Mouse (Mus musculus) embryo, embryonic 11 days (tissue): Measurements from ENCODE around the gene Inha.
A peak's percentile ranks its signal among the peaks of the same experiment; 100 is the strongest.

ENCODE experiments used
- DNase-seq: peaks from one replicate; pipeline ENCODE4 v3.0.0-alpha.2; 2015

Gene Inha

DNA sequence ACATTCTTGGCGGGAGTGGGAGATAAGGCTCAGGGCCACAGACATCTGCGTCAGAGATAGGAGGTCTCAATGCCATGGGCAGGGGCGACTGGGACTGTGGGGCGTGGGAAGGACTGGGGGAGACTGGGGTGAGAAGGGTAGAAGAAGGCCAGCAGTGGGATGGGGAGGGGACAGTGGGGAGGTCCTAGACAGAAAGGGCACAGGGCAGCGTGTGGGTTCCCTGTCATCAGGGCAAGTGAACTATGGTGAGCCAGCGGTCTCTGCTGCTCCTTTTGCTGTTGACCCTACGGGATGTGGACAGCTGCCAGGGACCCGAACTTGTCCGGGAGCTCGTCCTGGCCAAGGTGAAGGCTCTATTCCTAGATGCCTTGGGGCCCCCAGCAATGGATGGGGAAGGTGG is at the start of gene Inha:
Gene Inha, plus strand, starts transcription at position 72 of the 400 bp plus-strand sequence.
- no peak for DNase-seq

DNA sequence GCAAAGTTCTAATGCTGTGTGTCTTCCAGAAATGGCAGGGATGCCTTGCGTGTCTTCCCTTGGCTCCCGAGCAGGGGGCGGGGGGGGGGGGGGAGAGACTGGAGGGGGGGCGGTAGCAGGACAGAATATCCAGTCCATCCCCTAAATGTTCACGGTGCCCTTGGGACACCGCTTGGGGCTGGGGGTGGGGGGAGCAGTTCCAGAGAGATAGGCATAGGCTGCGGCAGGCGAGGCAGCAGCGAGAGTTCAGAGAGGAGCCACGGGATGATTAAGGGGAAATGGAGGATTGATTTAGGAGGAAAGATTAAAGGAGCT is 49.2 kb upstream of the Inha start:
- DNase-seq: no peak

- DNase-seq: peak; percentile 78
Observed at GRCm38 (mm10) chr1:75458025-75458788, 48.7 kb upstream of the Inha start.

DNA sequence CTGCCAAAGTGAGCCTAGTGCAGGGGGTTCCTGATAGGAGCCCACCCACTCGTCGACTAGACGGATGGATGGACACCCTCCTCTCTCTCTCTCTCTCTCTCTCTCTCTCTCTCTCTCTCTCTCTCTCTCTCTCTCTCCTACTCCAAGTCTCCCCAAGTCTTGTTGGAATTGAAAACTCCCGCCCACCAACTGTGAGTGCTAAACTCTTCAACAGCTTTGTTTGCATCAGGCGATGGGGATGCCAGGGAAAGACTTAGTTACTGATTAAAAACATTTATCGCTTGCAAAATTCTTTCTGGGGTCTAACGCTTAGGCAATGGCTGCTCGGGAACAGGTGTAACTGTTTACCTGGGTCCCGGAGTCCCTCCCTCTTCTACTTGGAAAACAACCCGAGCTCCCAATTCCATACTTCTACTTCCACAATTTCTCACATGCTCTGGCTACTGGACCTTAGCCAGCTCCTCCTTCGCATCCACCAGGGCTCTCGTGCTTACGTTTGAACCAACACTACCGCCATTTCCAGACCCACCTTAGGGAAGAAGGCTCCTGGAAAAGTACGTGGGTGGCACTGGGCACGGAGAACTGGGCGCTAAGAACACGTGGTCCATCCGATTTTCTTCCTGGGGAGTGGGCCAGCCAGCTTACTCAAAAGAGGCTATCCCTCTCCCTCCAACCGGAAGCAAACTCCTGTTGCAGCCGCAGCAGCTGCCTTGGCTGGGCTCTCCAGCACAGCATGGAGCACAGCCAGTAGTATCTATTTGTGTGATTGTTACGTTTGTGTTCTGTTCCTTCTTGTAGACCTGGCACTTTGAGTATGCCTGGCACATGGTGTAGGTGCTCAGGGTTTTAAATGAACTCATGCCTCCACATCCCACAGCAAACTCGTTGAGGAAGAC is 47.8 kb upstream of the Inha start:
- DNase-seq: no peak

GRCm38 (mm10) chr1:75460297-75460696 is 46.6 kb upstream of the Inha start:
- no peak for DNase-seq

DNA sequence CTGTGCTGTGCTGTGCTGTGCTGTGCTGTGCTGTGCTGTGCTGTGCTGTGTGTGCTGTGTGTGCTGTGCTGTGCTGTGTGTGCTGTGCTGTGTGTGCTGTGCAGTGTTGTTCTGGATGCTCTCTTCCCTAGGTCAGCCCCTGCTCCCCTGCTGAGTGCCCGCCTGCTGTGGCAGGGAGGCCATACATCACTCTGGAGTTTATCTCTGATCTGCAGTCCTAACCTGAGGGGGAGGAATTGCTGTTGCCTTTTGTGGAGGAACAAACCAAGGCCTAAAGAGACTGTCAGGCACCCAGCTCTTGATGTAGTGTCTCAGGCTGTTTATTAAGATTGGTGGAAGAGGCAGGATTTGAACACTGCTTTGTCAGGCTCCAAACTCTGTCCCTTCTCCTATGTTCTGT is 44.2 kb upstream of the Inha start:
- DNase-seq: no peak

GRCm38 (mm10) chr1:75463652-75464204 is 43.1 kb upstream of the Inha start:
- DNase-seq: no peak

- peak; percentile 91 for DNase-seq
Observed at GRCm38 (mm10) chr1:75467215-75467927, 39.5 kb upstream of the Inha start.

GRCm38 (mm10) chr1:75469287-75469825 is 37.5 kb upstream of the Inha start:
- no peak for DNase-seq

DNA sequence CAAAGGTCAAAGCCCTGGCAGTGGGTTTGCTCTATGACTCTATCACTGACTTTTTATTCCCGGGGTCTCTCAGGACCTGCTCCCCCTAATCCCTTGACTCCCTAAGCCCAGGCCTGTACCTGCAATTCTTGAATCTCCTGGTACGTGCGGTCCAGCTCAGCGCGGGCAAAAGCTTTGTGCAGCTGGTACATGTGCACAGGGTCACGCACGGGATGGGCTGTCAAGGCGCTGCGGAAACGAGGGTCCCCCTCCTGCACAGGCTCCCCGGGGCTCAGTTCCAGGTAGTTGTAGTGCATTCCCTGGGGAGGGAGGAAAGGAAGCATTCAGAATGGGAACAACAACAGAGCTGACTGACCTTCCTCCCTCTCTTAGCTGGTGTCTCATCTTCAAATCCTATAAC is 30.4 kb upstream of the Inha start:
- DNase-seq: no peak

- peak; percentile 85 for DNase-seq
Observed at GRCm38 (mm10) chr1:75477264-75477965, 29.5 kb upstream of the Inha start.

DNA sequence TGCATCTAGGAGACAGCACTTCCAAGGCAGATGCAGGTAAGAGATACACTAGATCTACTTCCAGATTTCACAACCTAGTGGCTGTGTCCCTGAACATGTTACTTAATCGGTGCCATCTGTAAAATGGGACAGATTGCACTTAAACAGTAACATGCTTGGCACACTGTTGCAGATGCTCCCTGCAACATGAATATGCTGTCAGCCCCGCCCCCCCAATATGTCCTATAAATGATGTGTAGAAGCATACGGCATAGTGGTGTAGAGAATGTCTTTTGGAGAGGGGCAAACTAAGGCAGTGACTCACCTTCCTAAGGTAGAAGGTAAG is 28.9 kb upstream of the Inha start:
- no peak for DNase-seq

GRCm38 (mm10) chr1:75478497-75478896 is 28.4 kb upstream of the Inha start:
- peak; percentile 59 for DNase-seq

GRCm38 (mm10) chr1:75478916-75479634 is 27.8 kb upstream of the Inha start, which contains the start of the genes Chpf and Tmem198:
Gene Chpf (minus strand): TSS chr1:75479307.
Gene Tmem198 (plus strand): TSS chr1:75479532.
- DNase-seq: peak; percentile 99

DNA sequence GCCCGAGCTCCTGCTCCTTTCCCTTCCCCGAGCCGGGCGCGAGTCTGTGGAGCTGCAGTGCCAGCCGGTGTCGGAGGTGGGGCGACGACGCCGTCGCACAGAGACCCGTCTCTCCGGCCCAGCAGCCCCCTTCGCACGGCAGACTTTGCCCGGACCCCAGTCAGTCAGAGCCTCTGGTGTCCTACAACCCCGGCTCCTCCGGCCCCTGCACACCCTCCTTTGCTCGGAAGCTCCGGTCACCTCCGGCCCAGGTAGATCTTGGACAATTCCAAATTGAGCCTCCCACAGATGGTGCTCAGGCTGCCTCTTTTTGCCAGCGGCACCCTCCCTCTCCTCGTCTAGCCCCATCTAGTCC is 27.3 kb upstream of the Inha start:
- DNase-seq: no peak

DNA sequence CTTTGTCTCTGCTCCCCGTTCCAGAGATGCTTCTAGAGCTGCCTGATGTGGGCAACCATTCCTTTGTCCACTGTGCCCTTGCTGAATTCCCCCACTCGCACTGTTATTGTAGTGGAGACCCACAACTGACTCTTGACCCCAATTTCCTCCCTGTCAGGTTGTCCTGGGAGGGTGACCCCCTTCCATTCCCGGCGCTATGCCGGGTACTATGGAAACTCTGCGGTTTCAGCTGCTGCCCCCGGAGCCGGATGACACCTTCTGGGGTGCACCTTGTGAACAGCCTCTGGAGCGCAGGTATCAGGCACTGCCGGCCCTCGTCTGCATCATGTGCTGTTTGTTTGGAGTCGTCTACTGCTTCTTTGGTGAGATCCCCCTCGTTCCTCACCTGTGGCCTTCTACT is 26.8 kb upstream of the Inha start:
- no peak for DNase-seq

DNA sequence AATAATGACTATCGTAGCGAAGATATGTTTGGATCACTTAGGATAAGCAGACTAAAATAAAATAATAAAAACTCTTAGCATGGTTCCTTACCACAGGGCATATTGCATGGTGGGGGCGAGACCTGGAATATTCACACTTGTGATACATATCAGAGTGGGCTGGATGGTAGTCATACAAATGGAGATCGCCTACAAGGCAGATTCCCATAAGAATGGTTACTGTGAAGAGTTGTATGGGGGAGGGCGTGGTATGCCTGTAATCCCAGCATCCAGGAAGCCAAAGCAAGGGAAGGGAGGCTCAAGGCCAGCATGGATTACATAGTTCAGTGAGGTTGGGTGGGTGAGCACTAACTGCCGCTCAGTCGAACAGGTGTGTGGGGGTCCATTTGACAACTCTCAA is 26.1 kb upstream of the Inha start:
- no peak for DNase-seq

GRCm38 (mm10) chr1:75486561-75486960 is 20.3 kb upstream of the Inha start:
- peak; percentile 18 for DNase-seq

- DNase-seq: no peak
Observed at GRCm38 (mm10) chr1:75487040-75487404, 19.9 kb upstream of the Inha start.

- DNase-seq: peak; percentile 91
Observed at GRCm38 (mm10) chr1:75487405-75488161, 19.3 kb upstream of the Inha start.
